Mouse (Mus musculus): ENCODE measurements around the gene Acsl6.

Acsl6 gene

DNA sequence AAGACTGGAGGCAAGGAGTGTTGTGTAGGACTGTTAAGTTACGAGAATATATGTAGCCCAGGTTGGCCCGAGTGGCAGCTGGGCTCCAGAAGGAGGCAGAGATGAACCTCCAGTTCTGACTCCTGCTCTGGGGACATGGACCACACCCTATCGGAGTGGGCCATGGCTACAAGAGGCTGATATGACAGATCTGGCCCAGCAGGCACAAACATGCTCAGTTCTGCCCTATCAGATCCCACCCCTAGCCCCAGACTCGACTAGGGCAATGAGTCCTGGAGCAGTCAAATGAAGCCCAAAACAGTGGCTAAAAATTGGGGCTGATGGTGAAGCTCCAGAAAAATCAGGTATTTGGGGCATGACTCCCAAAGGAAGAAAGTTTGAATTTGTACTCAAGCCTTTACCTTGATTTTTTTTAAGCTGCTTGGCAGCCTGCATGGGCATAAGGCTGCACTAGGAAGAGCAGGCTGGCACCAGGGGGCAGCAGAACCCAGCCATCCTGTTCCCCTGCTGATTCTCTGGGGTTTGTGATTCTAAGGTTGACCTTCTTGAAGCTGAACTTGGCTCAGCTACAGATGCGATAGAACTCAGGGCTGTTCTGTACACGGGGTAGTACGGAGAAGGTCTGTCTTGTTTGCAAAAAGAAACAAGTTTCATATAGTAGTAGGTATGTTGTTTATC is 3.7 kb downstream of the Acsl6 start:
- in situ Hi-C loops (cut with MseI, MboI), result no loop called here

DNA sequence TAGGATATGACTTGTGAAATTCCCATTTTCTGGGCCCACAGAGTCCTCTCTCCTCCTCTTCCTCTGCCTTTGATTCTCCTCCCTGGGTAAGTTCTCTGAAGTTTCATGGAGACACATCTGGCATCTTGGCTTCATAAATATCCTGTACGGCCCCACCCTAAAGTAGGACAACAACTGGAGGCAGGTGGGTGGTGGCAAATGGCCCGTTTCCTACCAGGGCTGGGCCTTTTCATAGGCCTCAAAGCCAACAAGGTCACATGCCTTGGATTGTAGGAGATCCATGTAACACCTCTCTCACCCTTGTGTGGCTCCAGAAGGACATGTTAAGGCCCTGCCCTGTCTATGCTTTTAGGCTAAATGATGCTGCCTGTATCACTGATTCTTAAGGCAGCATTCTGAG is 7.0 kb downstream of the Acsl6 start:
- in situ Hi-C loops (cut with MseI, MboI), result no loop called here

DNA sequence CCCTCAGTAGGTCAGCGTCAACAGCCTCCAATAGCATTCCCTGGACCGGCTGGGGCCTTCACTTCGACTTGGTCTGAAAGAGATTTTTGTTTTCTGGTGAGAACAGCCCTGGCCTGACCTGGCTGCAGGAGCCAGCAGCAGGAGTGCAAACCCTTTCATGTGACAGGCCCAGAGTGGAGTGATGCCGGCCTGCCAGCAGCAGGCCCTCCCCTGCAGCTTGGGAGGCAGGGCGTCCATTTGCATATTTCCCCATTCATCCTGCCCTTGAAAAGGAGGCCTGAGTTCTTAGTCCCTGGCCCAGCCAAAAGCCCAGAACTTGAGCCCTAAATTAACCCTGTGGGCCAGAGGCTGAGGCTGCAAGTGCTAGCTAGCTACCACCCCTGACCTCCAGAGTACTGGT is 8.4 kb downstream of the Acsl6 start:
- in situ Hi-C loops (cut with MseI, MboI), result no loop called here

DNA sequence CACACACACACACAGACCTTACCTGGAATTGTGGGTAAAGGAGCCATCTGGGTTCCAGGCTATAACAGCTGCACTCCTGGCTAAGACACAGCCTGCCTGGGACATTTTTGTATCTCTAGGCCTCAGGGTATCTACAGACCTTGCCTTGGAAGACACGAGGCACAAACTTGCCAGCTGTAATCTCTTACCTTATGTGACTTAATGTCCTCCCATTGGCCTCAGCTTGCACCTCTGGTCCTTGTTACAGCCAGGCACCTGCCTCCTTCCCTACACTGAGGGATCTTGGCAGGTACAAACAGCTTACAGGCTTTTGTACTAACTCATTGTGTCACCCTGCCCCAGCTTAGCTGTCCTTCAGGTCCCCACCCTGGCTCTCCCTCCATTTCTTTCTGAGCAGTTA is 9.0 kb downstream of the Acsl6 start:
- in situ Hi-C loops (cut with MseI, MboI), result no loop called here

DNA sequence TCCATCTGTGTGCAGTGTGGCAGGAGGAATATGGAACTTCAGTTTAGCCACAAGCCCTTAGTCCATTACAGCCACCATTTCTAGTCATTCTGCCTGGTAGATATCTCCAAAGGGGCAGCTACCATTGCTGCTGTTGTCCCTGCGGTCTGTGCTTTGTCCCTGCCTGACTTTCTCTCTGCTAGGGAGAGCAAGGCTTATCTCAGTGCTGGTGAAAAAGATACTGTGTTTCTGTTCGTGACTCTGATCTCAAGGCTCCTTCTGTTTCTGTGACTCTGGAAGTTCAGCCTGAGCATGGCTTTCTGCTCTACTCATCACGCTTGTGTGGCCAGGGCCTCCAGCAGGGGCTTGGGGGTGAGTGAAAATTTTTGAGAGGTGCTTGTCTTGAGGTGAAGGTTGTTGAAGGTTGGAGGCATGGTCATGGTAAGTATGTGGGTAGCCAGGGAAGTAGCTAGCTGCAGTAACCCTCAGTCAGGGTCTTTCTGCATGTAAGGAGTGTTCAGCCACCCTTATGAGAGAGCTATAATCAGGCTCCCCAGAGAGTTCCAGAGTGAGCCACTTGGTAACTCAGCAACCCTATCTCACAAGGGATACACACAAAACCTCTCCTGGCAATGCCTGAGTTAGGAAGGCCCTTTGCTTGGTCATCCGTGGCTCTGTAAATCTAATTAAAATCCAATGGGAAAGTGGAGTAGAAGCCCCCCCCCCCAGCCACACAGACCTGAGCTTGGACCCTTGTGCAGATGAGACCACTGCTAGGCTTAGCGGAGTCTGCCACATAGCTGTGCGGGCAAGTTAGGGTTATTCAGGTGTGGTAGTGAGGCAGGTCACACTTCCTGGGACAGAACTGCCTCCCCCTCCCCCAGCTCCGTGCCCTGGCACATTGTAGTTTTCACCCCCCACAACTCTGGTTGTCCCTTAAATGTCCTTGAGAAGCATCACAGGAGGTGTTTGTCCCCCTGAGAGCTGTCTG is 10.1 kb downstream of the Acsl6 start:
- in situ Hi-C loops (cut with MseI, MboI), result no loop called here

DNA sequence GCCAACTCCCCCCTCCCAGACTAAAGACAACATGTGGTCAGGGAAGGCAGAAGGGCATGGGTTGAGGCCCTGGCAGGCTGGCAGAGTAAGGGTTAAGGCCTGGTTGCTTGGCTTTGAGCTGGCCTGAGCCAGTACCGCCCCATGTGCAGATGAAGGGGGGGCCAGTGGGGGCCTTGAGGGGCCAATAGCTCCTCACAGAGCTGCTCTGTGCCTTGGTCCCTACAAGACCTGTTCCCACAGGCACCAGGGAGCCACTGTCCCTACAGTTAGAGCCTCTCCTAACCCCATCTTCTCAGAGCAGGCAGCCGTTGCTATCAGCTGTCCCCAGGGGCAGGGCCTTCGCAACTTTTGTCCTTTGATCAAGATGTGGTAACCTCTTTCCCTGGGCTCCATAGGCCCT is 11.1 kb downstream of the Acsl6 start:
- in situ Hi-C loops (cut with MseI, MboI), result no loop called here

DNA sequence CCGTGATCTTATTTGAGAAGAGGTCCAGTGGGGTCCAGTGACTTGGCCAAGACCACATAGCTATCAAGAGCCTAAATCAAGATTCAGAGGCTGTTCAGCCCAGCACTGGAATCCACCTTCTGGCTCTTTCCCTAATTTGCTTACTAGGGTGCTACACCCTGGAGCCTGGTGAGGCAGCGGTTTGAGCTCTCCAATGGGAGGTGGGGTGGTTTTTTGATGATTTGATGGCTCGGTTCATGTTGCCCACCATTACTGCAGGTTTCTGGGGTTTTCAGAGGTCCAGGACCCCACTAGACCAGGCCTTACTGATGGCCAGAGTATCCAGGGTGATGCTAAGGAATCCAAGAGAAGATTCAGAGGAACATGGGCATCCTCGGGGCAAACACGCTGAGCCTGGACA is 11.7 kb downstream of the Acsl6 start:
- in situ Hi-C loops (cut with MseI, MboI), result no loop called here

DNA sequence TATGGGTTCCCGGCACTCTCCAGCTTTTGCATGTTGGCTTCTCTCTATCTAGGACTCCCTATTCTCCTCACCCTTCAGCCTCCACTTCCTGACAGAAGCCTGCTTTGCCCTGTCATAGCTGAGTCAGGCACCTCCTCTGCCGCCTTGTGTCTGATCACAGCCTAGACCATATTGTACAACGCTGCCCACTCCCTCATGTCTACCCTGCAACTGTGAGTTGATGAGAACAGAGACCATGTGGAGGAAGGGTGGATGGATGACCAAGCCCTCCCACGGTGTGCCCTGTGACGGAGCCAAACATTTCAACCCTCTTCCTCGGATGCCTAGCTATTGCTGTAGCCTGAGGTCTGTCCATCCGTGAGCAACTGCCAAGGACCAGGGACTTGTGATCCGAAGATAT is 13.8 kb downstream of the Acsl6 start:
- in situ Hi-C loops (cut with MseI, MboI), result no loop called here

DNA sequence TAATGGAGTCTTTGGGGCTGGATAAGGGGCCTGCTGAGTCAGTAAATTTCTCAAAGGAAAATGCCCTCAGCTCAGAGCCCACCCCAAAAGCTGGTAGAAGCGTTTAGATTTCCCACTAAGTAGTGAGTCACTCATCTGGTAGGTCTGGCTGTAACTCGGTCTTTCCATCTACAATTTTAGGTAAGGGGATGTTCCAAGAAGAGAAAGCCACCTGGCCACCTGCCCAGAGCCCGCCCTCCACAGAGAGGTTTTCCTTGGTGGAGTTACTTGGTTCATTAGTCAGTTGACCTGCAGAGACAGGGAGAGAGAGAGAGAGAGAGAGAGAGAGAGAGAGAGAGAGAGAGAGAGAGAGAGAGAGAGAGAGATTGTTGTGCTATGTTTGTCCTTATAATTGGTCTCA is 14.2 kb downstream of the Acsl6 start:
- in situ Hi-C loops (cut with MseI, MboI), result no loop called here

DNA sequence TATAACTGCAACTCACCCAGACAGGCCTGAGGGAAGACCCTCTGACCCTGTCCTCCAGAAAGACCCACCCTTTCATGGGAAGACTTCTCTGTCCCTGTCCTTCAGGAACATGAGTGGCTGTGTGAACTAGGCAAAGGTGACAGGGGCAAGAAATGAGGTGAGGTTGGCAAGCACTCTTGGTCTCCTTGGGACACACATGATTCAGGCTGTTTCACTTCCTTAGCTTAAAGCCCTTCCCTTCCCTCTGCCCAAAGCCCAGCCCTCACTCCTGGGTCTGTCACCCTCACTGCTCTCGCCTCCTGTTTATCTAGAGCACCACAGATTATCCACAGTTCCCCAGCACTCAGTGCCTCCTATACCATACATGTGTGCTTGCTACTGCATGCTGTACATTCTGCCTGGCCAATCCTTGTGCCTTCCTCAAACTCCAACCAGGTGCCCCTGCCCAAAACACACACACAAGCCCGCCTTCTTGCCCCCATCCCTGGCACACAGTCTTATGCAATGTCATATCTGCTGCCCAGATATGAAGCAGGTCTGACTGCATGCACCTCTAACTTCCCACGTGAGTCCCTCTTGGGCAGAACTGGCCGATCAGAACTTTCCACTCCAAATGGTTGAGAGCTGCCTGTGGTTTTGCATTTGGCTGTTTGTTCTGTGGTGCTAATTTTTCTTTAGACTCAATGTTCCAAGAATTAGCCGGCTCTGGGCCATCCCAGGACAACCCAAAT is 18.4 kb downstream of the Acsl6 start:
- in situ Hi-C loops (cut with MseI, MboI), result no loop called here

DNA sequence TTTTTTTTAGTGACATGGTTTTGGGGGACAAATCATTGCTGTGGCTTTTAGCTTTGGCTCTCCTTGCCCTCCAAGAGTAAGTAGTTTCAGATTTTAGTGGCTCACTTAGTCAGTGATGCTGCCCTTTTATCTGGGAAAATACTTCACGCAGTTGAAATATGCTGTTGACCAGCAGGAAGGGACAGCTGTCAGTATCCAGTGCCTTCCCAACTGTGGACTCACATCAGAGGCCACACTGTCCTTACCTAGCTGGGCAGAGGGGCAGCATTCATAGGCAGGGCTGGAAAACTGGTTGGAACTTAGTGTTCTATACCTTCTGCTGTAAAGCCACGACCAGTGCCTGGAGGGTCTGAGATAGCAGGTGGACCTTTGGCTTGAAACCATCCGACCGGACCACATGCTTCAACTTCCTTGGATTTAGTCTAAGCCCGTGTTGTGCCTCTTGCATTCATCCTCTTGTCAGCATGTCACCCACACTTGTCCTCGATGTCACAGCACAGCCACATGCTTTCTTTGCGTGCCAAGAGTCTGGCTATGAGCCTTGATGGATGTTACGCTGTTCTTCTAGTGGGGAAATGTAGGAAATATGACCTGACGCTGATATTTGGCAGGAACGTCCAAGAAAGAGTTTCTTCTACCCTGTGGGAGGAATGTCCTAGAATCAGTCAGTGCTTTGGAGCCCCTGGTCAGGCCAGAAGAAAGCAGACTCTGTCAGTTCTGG is 28.0 kb downstream of the Acsl6 start:
- in situ Hi-C loops (cut with MseI, MboI), result no loop called here

DNA sequence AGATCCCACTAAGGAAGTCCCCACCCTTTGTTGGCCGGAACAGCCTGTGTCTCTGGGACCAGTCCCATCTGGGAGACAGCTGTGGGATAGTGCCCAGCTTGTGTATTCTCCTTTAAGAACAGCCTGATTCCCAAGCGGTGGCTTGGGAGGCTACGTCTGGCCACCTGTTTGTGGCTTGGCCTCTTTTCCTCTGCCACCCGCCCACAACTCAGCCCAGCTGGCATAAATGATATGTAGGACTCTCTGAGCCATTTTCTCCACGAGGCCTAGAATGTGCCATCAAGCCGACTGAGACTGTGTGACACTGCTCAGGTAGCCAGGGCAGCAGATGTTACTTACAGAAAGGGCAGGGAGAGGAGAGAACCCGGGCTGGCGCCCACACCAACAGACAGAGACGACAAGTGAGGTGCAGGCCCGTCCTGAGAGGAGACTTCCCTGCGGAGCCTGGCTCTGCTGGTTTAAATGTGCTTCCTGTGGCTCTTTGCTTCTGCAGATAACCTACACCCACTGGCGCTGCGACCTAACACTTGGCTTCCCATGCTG is 32.6 kb downstream of the Acsl6 start:
- in situ Hi-C loops (cut with MseI, MboI), result no loop called here

DNA sequence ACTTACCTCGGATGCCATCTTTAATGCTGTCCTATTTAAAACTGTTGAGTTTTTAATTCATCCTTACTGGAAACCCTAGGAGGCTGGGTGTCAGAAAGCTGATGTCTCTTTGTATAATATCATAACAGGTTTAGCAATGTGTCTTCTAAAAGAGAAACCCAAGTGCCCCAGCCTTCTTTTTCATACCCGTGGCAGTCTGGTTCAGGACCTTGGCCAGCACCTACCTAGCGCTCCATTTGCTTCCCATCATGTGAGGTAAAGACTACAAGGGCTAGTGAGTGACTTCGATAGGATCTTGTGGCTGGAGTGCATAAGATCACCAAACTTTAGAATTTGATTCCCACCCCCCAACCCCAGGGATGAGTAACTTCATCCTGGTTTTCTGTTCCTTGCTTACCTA is 40.1 kb downstream of the Acsl6 start:
- in situ Hi-C loops (cut with MseI, MboI), result no loop called here

DNA sequence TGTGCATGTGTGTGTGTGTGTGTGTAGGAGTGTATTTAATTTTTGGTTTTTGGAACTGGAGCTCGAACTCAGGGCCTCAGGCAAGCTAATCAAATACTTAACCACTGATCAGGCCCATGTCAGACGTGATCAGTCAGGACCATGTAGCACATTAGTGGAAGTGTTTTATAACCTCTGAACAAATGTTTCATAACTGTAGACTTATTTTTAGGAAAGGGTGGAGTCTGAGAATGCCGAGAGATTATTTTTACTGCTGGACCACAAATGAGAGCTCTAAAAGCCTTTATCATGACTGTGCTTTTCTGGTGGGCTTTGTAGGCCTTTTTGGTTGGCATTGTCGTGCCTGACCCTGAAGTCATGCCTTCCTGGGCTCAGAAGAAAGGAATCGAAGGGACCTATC is 48.1 kb downstream of the Acsl6 start:
- in situ Hi-C loops (cut with MseI, MboI), result loop anchor here in 1 of 2 experiments (10.0 kb wide), 1 partner anchor 207 kb away; no protein-coding TSS in a partner anchor

DNA sequence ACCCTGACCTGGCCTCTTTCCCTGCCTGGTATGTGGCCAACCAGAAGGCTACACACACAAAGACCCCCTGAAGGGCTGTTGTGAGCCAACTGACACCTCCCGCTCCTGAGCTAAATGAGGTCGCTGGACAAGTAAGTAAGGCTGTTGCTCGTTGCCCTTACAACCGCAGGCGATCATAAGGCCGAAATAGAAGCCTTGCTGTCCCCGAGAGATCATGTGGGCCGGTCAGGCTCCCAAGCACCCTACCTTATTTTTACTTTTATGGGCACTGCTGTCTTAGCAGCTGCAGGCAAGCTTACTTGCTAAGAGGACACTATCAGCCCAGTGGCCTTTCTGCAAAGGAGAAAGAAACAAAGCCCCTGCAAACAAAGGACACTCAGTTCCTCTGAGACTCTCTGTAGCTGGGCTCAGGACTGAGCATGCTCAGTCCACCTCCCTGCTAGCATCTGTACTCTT is 49.6 kb downstream of the Acsl6 start:
- in situ Hi-C loops (cut with MseI, MboI), result loop anchor here in 1 of 2 experiments (10.0 kb wide), 1 partner anchor 208 kb away; no protein-coding TSS in a partner anchor

DNA sequence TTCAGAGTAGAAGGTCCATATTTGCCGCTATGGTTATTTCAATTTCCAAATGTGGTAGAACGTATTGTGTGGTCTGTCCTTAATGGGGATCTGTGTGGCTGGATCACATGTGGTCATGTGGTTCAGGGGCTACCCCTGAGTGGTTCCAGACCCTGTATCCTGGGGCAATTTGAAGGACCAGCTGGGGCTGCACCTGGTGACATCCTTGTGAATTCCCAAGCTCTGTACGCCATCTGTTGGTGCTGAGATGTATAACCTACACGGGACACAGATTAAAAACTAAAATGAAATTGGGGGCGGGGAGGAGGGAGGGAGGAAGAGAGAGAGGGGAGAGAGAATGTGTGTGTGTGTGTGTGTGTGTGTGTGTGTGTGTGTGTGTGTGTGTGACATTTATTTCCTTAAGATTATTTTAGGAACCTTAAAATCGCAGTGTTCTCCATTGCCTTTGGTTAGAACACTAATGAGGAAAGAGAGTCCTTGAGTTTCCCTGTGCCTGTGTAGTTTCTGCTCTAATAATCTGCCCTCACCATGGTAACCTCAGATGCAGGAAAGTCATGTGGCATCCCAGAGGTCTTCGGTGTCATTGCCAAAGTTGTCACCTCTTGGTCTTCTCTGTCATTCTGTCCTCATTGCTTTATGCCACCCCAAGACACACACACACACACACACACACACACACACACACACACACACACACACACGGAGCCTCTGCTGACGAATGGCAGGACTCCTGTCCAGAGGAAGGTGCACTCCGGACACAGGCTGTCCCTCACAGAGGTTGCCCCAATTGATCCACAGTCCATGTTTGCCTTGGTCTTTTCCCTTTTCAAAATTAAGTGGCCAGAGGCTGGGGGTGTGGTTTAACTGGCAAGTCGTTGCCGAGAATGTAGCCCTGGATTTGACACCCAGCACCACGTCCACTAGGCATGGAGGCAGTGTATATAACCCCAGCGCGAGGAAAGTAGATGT is 51.3 kb downstream of the Acsl6 start:
- in situ Hi-C loops (cut with MseI, MboI), result loop anchor here in 1 of 2 experiments (10.0 kb wide), 1 partner anchor 210 kb away; no protein-coding TSS in a partner anchor

DNA sequence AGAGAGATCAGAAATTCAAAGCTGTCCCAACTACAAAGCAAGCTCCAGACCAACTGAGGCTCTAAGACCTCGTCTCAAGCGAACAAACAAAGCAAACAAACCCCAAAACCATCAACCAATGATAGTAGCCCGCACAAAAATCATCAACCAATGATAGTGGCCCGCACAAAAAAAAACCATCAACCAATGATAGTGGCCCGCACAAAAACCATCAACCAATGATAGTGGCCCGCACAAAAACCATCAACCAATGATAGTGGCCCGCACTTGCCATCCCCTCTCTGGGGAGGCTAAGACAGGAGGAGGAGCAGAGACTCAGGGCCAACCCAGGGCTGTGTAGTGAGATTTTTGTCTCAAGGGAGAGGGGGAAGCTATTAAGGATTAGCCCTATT is 52.0 kb downstream of the Acsl6 start:
- in situ Hi-C loops (cut with MseI, MboI), result loop anchor here in 1 of 2 experiments (10.0 kb wide), 1 partner anchor 211 kb away; no protein-coding TSS in a partner anchor

DNA sequence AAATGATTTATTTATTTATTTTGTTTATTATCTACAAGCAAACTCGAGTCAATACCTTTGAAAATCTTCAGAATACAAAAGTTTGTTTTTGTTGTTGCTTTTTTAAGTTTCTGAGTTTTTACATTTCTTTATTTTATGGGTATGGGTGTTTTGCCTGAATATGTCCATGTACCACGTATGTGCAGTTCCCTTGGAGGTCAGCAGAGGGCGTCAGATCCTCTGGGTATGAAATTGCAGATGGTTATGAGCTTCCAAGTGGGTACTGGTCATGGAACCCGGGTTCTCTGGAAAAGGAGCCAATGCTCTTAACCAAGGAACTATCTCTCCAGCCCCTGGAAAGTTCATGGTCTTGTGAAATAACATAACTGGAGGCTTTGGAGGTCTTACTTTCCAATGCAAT is 53.1 kb downstream of the Acsl6 start:
- in situ Hi-C loops (cut with MseI, MboI), result loop anchor here in 1 of 2 experiments (10.0 kb wide), 1 partner anchor 212 kb away; no protein-coding TSS in a partner anchor

DNA sequence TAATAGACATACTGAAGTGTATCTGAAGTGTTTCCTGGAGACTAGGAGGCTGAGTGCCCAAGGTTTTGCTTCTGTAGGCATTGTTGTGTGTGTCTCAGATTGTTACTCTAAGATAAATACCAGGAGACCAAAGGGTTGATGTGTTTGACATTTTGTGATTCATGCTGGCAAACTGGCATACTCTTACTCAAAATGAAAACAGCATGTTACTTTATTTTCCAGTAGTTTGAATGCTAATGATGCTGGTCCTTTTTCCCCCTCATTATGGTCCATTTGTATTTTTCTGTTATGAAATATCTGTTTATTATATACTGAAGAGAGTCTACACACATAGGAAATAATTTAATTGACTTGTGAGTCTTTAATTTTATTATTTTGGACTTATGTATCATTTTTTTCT is 69.0 kb downstream of the Acsl6 start:
- in situ Hi-C loops (cut with MseI, MboI), result no loop called here

DNA sequence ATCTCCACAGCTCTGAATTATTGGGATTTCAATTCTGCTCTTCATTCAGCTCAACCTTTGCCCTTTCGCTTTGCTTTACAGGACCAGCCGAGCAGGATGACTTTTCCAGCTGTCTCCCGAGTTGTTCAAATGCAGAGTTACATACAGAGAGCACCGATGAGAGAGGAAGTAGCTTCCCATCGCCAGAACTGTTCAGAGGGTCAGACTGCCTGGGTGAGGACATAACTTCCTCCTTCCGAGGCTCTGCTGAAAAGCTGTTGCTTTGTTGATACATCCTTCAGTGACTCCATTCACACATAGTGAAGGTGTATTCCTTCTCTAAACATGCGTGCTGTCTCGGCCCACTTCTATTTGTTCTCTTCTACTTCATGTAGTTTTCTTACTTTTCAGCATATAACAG is 86.8 kb downstream of the Acsl6 start:
- in situ Hi-C loops (cut with MseI, MboI), result no loop called here
